Mouse (Mus musculus) cerebellum, postnatal 14 days (tissue): ENCODE measurements around the gene 1700028P14Rik.

Experiments
- DNase-seq, 2 experiments: peaks; one replicate each; pipeline ENCODE4 v3.0.0; 2021; ENCODE audit warnings: mixed read lengths in 2 of 2

Gene 1700028P14Rik

DNA sequence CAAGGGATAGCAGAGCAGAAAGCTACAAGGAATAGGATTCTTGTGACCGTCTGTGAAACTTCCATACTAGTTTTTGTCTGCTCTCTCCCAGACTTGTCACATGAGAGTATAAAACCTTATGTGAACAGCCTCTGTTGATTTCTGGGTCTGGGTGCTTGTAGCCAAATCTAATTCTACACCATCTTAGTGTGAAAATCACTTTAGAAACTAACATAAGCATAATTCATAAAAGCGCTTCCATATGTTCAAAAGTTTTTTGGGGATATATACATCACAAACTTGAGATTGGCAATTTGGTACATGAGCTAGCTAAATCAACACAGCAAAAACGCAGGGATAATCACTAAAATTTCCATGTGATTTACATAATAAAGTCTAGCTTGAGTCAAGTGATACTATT, 57.7 kb downstream of the 1700028P14Rik start:
- no peak for DNase-seq

GRCm38 (mm10) chr19:23578606-23579355, 73.8 kb downstream of the 1700028P14Rik start:
- DNase-seq: peak; percentile 42 to 63

DNA sequence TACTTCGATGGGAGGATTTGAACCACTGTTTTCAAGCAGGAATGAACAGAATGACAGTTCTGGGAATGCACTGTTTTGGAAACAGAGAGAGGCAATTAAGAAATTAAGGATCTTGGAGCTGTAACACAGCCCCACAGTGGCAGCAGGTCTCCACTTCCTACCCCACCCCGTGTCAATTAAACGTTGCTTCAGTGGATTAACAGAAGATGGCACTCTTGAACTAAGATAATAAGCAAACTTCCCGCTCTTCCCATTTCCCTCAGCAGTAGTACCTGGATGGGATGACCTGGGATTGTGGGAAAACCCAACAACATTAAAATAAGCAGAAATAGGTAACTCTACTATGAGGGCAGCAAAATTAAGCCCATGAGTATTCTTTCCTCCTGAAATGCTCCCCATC, 75.9 kb downstream of the 1700028P14Rik start:
- DNase-seq: no peak

GRCm38 (mm10) chr19:23563693-23564092, 88.9 kb downstream of the 1700028P14Rik start:
- DNase-seq: peak in 1 of 2 experiments; percentile 62

- no peak for DNase-seq
These were observed 90.0 kb downstream of the 1700028P14Rik start for GRCm38 (mm10) chr19:23562588-23562987.

DNA sequence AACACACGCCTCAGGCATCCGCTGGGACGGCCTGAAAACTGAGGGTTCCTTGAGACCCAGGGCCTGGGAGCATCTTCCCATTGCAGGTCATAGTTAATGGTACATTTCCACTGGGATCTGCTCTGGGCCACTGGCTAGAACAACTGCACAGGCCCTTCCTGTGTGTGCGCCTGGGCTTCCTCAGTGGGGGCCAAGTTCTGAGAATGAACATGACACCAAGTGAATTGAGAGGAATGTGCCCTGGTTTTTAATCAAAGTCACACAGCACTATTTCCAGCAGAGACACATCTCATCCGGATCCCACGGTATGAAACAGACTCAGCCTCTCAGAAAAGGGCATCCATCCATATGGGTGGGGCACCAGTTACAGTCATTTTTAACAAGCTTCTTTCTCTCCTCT, 90.6 kb downstream of the 1700028P14Rik start:
- no peak for DNase-seq

GRCm38 (mm10) chr19:23553450-23553849, 99.2 kb downstream of the 1700028P14Rik start:
- DNase-seq: peak in 1 of 2 experiments; percentile 60

DNA sequence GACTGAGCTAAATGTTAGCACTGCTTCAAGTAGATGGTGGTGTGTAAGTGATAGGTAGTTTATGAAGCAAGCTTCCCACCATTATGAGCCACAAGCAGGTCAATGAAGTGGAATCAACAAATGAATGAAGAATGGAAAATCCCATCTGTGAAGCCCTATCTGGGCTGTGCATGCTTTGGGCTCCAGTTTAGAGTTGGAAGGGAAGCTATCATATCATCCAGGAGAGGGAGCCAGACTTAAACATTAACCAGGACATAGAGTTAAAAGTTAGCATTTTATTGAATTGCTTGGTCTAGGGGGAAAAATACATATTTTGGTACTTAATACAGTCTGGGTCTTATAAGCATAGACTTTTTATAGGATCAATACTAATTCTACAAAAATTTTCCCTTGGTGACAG, 107.0 kb downstream of the 1700028P14Rik start:
- DNase-seq: peak in 1 of 2 experiments; percentile 27

GRCm38 (mm10) chr19:23543244-23544004, 109.2 kb downstream of the 1700028P14Rik start:
- DNase-seq: no peak

DNA sequence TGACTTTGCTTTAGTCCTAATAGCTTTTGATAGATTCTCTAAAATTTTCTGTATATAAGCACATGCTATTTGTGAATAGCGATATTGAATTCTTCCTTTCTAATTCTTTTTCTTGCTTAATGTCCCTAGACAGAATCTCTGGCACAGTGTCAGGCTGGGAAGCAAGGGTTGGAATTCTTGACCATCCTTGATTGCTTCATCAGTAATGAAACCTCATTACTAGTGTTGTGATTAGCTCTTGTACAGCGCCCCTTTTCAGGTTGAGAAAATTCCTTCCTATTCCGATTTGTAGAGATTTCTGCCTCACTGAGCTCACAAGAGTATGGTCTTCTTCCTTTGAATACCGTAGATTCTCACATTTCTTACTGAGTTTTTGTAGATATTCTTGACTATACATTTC, 109.9 kb downstream of the 1700028P14Rik start:
- no peak for DNase-seq

DNA sequence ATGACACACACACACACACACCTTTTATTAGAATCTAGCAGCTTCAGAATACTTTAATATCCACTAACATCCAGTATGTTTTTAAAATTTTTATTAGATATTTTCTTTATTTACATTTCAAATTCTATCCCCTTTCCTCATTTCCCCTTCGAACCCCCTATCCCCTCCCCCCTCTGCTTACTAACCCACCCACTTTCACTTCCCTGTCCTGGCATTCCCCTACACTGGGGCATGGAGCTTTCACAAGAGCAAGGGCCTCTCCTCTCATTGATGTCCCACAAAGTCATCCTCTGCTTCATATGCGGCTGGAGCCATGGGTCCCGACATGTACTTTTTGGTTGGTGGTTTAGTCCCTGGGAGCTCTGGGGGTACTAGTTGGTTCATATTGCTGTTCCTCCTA, 116.9 kb downstream of the 1700028P14Rik start:
- no peak for DNase-seq

DNA sequence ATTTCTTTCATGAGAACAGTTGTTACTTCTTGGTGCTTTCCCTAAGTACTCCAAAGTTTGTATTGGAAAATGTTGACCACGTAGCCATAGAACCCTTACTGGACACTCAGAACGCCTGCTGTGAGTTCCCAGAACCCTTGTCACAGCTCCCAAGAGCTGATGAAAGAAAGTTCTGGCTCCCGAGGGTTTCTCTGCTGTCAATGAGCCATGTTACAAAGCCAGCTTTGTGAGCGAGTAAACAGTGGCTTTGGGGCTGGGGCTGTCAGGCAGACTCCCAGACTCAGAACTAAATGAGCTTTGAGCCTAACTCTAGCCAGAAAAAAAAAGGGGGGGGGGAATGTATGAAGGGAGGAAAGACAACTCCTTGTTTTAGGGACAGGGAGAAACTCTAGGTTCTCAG, 120.7 kb downstream of the 1700028P14Rik start:
- DNase-seq: peak in 1 of 2 experiments; percentile 10

GRCm38 (mm10) chr19:23523711-23524110, 128.9 kb downstream of the 1700028P14Rik start:
- peak; percentile 89 to 90 for DNase-seq

DNA sequence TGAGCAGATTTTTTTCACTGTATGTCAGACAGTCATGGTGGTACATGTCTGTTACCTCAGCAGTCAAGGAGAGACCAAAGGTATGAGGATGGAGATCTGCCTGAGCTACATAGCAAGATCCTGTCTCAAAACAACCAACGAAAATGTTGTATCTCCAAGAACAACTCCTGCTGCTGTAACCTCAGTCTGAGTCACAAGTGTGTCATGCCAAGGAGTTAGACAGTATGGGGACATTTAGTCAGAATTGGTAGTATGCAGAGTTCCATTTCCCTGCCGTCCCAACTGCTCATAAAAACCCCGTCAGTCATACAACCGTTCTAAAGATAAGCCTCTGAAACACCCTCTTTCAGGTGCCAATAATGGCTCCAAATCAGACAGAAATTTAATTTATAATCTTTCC, 130.8 kb downstream of the 1700028P14Rik start:
- DNase-seq: no peak

- no peak for DNase-seq
These were observed 131.5 kb downstream of the 1700028P14Rik start for GRCm38 (mm10) chr19:23521071-23521470.

GRCm38 (mm10) chr19:23520629-23521028, 132.0 kb downstream of the 1700028P14Rik start:
- DNase-seq: no peak

DNA sequence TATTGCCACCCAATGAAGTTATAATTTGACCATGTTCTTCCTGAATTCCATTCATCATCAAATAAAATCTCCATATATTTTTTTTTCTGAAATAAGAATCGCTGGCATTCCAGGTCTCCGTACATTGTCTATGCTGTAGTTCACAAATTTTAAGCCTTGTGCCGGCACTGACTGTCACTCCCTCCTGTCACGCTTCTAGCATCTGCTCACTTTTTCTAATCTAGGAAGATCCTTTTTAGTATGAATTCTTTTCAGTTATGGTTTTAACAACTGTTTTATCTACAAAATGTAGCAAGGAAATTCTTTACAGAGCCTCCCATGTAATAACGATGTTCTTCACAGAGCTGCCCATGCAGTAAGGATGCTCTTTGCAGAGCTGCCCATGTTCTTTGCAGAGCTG, 134.1 kb downstream of the 1700028P14Rik start:
- DNase-seq: no peak

GRCm38 (mm10) chr19:23511303-23511702, 141.3 kb downstream of the 1700028P14Rik start:
- DNase-seq: peak in 1 of 2 experiments; percentile 20
